10 mouse cellular contexts compared by ENCODE assay signal in genomic region chr3:131137119-131137781, GRCm38 (mm10). TPM values are rescaled to one million over a fixed set of nuclear protein-coding genes. Genes with fewer than 3 reads are reported as not detected.
DNase-seq lines count a peak whose midpoint lies in the region; ATAC-seq and TF ChIP-seq lines count a peak whose summit lies in the region.
"Had no signal": no experiment of that assay in that cellular context is flagged by ENCODE, and none has a peak within 500 bp of the region (broad histone marks: within the 10 kb centered on the region; RNA-seq: fewer than 3 reads in every experiment).

No protein-coding gene starts in this region.

- H3K9ac ChIP-seq in kidney, embryonic 16.5 days (replicated peaks; ENCODE audit: low read length) = no peak overlapping the region
- H3K9ac ChIP-seq in hindbrain, embryonic 16.5 days (ENCODE audit: low read depth, low read length) = no peak overlapping the region
- no peak overlapping the region for H3K9ac ChIP-seq in neural tube, embryonic 12.5 days

- peak overlapping the region; percentile 6; the same call in 1 of the 2 replicates for H3K4me2 ChIP-seq in kidney, embryonic 16.5 days (replicated peaks; ENCODE audit: low read depth, low read length)
- peak overlapping the region; percentile 47 for H3K4me2 ChIP-seq in hindbrain, embryonic 16.5 days (ENCODE audit: low read length)
- peak overlapping the region; percentile 43 for H3K4me2 ChIP-seq in neural tube, embryonic 12.5 days (replicated peaks)

- H3K27ac ChIP-seq in kidney, embryonic 16.5 days (ENCODE audit: low read length) = no peak overlapping the region
- no peak overlapping the region for H3K27ac ChIP-seq in kidney, adult 2 months (ENCODE audit: insufficient read depth, low read depth, low read length)
- peak overlapping the region; percentile 59 for H3K27ac ChIP-seq in embryonic facial prominence, embryonic 10.5 days (replicated peaks)
- no peak overlapping the region; the same call in 1 of the 2 replicates for H3K27ac ChIP-seq in hindbrain, embryonic 16.5 days (ENCODE audit: low read depth, low read length)
- no peak overlapping the region for H3K27ac ChIP-seq in neural tube, embryonic 12.5 days

- TF ChIP-seq POLR2A in kidney, adult 2 months (IDR thresholded peaks at IDR 0.05; ENCODE audit: low read depth, low read length) = no peak

- no peaks in the 10 kb centered on the region for H3K9me3 ChIP-seq in kidney, embryonic 16.5 days (ENCODE audit: low read length)
- no peaks in the 10 kb centered on the region for H3K9me3 ChIP-seq in embryonic facial prominence, embryonic 10.5 days
- no peaks in the 10 kb centered on the region for H3K9me3 ChIP-seq in hindbrain, embryonic 16.5 days (ENCODE audit: control insufficient read depth, low read length)
- no peaks in the 10 kb centered on the region for H3K9me3 ChIP-seq in neural tube, embryonic 12.5 days
- H3K9me3 ChIP-seq: megakaryocyte, embryonic 14.5 days had no signal

- no peak for DNase-seq in kidney, adult 2 months
- peak; percentile 80 for DNase-seq in embryonic facial prominence, embryonic 10.5 days (ENCODE audit: low spot score)
- no peak for DNase-seq in c-Kit-positive CD71-positive TER-119-positive erythroid progenitor cells, embryonic 14.5 days (ENCODE audit: low spot score)
- DNase-seq in thymus, postnatal 0 days (ENCODE audit: low spot score) = no peak
- no peak for DNase-seq in layer of hippocampus, postnatal 10 days (ENCODE audit: low spot score in 2 of 2)

- H3K4me3 ChIP-seq in kidney, embryonic 16.5 days (ENCODE audit: low read length) = no peak overlapping the region
- no peak overlapping the region for H3K4me3 ChIP-seq in kidney, adult 2 months (ENCODE audit: insufficient read depth, low read depth, low read length)
- peak overlapping the region; percentile 38 for H3K4me3 ChIP-seq in embryonic facial prominence, embryonic 10.5 days
- H3K4me3 ChIP-seq in hindbrain, embryonic 16.5 days (ENCODE audit: low read length) = peak overlapping the region; percentile 11
- no peak overlapping the region for H3K4me3 ChIP-seq in neural tube, embryonic 12.5 days
- H3K4me3 ChIP-seq: megakaryocyte, embryonic 14.5 days had no signal

- peaks cover 35% of the 10 kb centered on the region for H3K4me1 ChIP-seq in kidney, embryonic 16.5 days (ENCODE audit: insufficient read depth, low read length)
- no peaks in the 10 kb centered on the region; the same call in 1 of the 2 replicates for H3K4me1 ChIP-seq in kidney, adult 2 months (ENCODE audit: control insufficient read depth, insufficient read depth, low read length)
- H3K4me1 ChIP-seq in embryonic facial prominence, embryonic 10.5 days = peaks cover 72% of the 10 kb centered on the region
- peaks cover 15% of the 10 kb centered on the region for H3K4me1 ChIP-seq in hindbrain, embryonic 16.5 days (ENCODE audit: control insufficient read depth, insufficient read depth, low read depth, low read length)
- peaks cover 41% of the 10 kb centered on the region for H3K4me1 ChIP-seq in neural tube, embryonic 12.5 days

- TF ChIP-seq CTCF in kidney, adult 2 months (conservative IDR thresholded peaks at IDR 0.05; ENCODE audit: insufficient read depth, insufficient read length, low read depth, low read length) = no peak

- H3K27me3 ChIP-seq in kidney, embryonic 16.5 days (ENCODE audit: insufficient read depth, low read length) = no peaks in the 10 kb centered on the region
- no peaks in the 10 kb centered on the region for H3K27me3 ChIP-seq in kidney, adult 2 months (replicated peaks; ENCODE audit: control insufficient read depth, insufficient read depth, low read length)
- no peaks in the 10 kb centered on the region for H3K27me3 ChIP-seq in embryonic facial prominence, embryonic 10.5 days (replicated peaks; ENCODE audit: low read depth, poor library complexity, severe bottlenecking)
- peaks cover 2% of the 10 kb centered on the region; the same call in 1 of the 2 replicates for H3K27me3 ChIP-seq in hindbrain, embryonic 16.5 days (replicated peaks; ENCODE audit: control insufficient read depth, insufficient read depth, low read length)
- H3K27me3 ChIP-seq in neural tube, embryonic 12.5 days (replicated peaks) = no peaks in the 10 kb centered on the region; the same call in 1 of the 2 replicates

- no peaks in the 10 kb centered on the region for H3K36me3 ChIP-seq in kidney, embryonic 16.5 days (ENCODE audit: insufficient read depth, low read length)
- no peaks in the 10 kb centered on the region for H3K36me3 ChIP-seq in kidney, adult 2 months (ENCODE audit: control insufficient read depth, insufficient read depth, low read length)
- H3K36me3 ChIP-seq in embryonic facial prominence, embryonic 10.5 days (replicated peaks) = peaks cover 20% of the 10 kb centered on the region
- no peaks in the 10 kb centered on the region for H3K36me3 ChIP-seq in hindbrain, embryonic 16.5 days (ENCODE audit: control insufficient read depth, insufficient read depth, low read length)
- H3K36me3 ChIP-seq in neural tube, embryonic 12.5 days = no peaks in the 10 kb centered on the region

- ATAC-seq in kidney, embryonic 16.5 days (ENCODE audit: low FRiP score, low TSS enrichment) = peak; percentile 47; the same call in 1 of the 2 replicates
- ATAC-seq in hindbrain, embryonic 16.5 days = peak; percentile 49; the same call in 1 of the 2 replicates
- peak; percentile 44 for ATAC-seq in neural tube, embryonic 12.5 days (ENCODE audit: low FRiP score, low read depth)

- WGBS in kidney, embryonic 16.5 days = 35% methylated on average over 18 of the region's 18 CpGs
- 55% methylated on average over 18 of the region's 18 CpGs for WGBS in kidney, adult 2 months
- 36% methylated on average over 18 of the region's 18 CpGs for WGBS in embryonic facial prominence, embryonic 10.5 days
- WGBS in hindbrain, embryonic 16.5 days = 12% methylated on average over 18 of the region's 18 CpGs
- 19% methylated on average over 18 of the region's 18 CpGs for WGBS in neural tube, embryonic 12.5 days

RNA-seq across cellular contexts. Expression of gene Lef1, which starts 27.0 kb away (rescaled TPM):
- 20.0 and 28.6 TPM in 2 replicates for polyA plus RNA-seq in kidney, embryonic 16.5 days (2015; fragmentation: Nextera tagmentation; extraction: Ambion mirVana)
- 2.3 and 8.4 TPM in 2 replicates for polyA plus RNA-seq in kidney, adult 2 months (2012; rRNA removed)
- polyA plus RNA-seq in embryonic facial prominence, embryonic 10.5 days (2016; fragmentation: Nextera tagmentation; extraction: Ambion mirVana) = 51.2 and 61.3 TPM in 2 replicates
- 8.0 and 13.0 TPM in 2 replicates for polyA plus RNA-seq in hindbrain, embryonic 16.5 days (2015; fragmentation: Nextera tagmentation; extraction: Ambion mirVana)
- polyA plus RNA-seq in neural tube, embryonic 12.5 days (2016; fragmentation: Nextera tagmentation; extraction: Ambion mirVana) = 15.2 and 16.3 TPM in 2 replicates
- 284 and 306 TPM in 2 replicates for polyA plus RNA-seq in thymus, postnatal 0 days (2015; fragmentation: Nextera tagmentation; extraction: Ambion mirVana)
- total RNA-seq in layer of hippocampus, postnatal 10 days (2021) = 1 to 10 TPM; 7.4 to 8.8 TPM
- total RNA-seq: granulocyte monocyte progenitor cell, adult 5-6 weeks had no signal

Comparison
In these comparisons a context has a peak if more than half of its experiments do, and no peak if none do; other contexts are left out.
1. H3K4me3 ChIP-seq: peak in embryonic facial prominence, embryonic 10.5 days (single experiment) and hindbrain, embryonic 16.5 days (single experiment); none in kidney, embryonic 16.5 days (single experiment), kidney, adult 2 months (single experiment) and neural tube, embryonic 12.5 days (single experiment).
2. Peak in every context shown above with its lines, with median percentiles within 50 percentile points of each other: ATAC-seq and H3K4me2 ChIP-seq.